Mouse (Mus musculus): ENCODE results near the gene Nanos3. TPM values are rescaled to one million over a fixed set of nuclear protein-coding genes. Genes with fewer than 3 reads are reported as not detected.
A peak's percentile ranks its signal among the peaks of the same experiment; 100 is the strongest.

Nanos3 gene
- polyA plus RNA-seq, 1 experiment from 2014 or later = 3.2 TPM

DNA sequence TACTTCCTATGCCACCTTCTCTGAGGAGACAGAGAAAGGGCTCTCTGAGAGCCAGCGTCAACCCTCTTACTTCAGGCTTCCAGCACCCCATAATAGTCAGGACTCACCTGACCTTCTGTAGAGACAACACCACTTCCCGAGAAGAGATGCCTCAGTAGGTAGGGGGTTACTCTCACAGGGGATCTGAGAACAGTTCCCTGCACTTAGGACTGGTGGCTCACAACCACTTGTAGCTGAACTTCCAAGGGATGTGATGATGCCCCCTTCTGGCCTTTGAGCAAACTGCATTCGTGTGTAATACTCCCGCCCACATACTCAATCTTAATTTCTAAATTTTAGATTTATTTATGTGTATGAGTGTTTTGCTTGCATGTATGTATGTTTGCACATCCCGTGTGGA is 8.5 kb upstream of the Nanos3 start:
- peak overlapping the region; percentile 94 for H3K27ac ChIP-seq (ENCODE audit: low read length)
- 76% methylated on average over 5 of the region's 5 CpGs for WGBS
- TF ChIP-seq CTCF (IDR thresholded peaks at IDR 0.05) = peak; percentile 69
- no peak for TF ChIP-seq EP300 (IDR thresholded peaks at IDR 0.05)

DNA sequence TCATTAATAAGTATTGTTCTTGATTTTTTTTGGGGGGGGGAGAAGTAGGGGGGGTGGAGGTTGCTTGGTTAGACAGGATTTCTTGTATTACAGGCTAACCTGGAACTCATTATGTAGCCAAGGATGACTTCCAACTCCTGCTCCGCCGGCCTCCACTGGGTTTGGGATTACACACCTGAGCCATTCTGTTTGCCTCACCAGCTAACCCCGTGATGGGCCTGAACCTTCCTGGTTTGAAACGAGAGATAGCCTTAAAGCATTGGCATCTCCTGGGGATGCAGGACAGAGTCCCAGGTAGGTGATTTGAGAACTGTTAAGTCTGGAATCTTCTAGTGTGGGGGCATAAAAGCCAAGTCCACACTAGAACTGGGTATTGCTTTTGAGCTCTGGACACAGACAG is 8.1 kb upstream of the Nanos3 start:
- ATAC-seq (no peak), DNase-seq (ENCODE audit: low spot score) (no peak)
- 68% methylated on average over 4 of the region's 4 CpGs for WGBS
- H3K9me3 ChIP-seq (ENCODE audit: low read length) = no peaks in the 10 kb centered on the region
- H3K27ac ChIP-seq (ENCODE audit: low read length) = peak overlapping the region; percentile 94
- H3K36me3 ChIP-seq (ENCODE audit: insufficient read depth, low read length) = no peaks in the 10 kb centered on the region
- no peaks in the 10 kb centered on the region for H3K27me3 ChIP-seq (replicated peaks; ENCODE audit: insufficient read depth, low read length)
- H3K4me3 ChIP-seq (ENCODE audit: low read depth, low read length) = no peak overlapping the region
- H3K4me1 ChIP-seq (ENCODE audit: insufficient read depth, low read depth, low read length) = peaks cover 28% of the 10 kb centered on the region; the same call in 1 of the 2 replicates
- H3K9ac ChIP-seq (replicated peaks; ENCODE audit: low read depth) = no peak overlapping the region
- TF ChIP-seq EP300 (IDR thresholded peaks at IDR 0.05) (no peak), CTCF (IDR thresholded peaks at IDR 0.05) (no peak)
- H3K4me2 ChIP-seq (replicated peaks; ENCODE audit: low read depth, low read length) = no peak overlapping the region

More for the DNA sequence above, 8.5 kb upstream of the Nanos3 start:
- Histone ChIP-seq H3K4me1 (ENCODE audit: insufficient read depth, low read depth, low read length) (peaks cover 30% of the 10 kb centered on the region; the same call in 1 of the 2 replicates), H3K27me3 (replicated peaks; ENCODE audit: insufficient read depth, low read length) (no peaks in the 10 kb centered on the region), H3K4me3 (ENCODE audit: low read depth, low read length) (no peak overlapping the region), H3K36me3 (ENCODE audit: insufficient read depth, low read length) (no peaks in the 10 kb centered on the region), H3K9me3 (ENCODE audit: low read length) (no peaks in the 10 kb centered on the region), H3K4me2 (replicated peaks; ENCODE audit: low read depth, low read length) (no peak overlapping the region), H3K9ac (replicated peaks; ENCODE audit: low read depth) (no peak overlapping the region)
- DNase-seq (ENCODE audit: low spot score) (peak; percentile 55), ATAC-seq (no peak)

DNA sequence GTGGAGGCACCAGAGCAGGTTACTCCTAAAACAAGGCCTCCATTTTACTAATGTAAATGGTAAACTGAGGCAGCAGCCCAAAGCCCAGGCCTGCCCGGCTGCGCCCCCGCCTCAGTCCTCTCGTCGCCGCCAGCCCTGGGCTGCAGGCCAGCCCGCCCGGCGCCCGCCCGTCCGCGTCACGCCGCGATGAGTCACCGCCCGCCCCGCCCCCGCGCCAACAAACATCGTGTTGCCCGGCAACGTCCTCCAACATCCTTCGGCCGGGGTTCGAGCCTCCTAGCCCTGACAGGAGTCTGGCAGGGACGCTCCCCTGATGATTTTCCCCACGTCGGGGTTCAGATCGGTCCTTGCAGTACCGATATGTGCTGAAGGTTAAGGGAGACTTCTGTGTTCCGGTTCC is 7.5 kb upstream of the Nanos3 start:
- Histone ChIP-seq H3K27me3 (replicated peaks; ENCODE audit: insufficient read depth, low read length) (no peaks in the 10 kb centered on the region), H3K4me1 (ENCODE audit: insufficient read depth, low read depth, low read length) (peaks cover 22% of the 10 kb centered on the region; the same call in 1 of the 2 replicates), H3K27ac (ENCODE audit: low read length) (peak overlapping the region; percentile 94), H3K9ac (replicated peaks; ENCODE audit: low read depth) (no peak overlapping the region), H3K9me3 (ENCODE audit: low read length) (no peaks in the 10 kb centered on the region), H3K4me3 (ENCODE audit: low read depth, low read length) (peak overlapping the region; percentile 0; the same call in 1 of the 2 replicates), H3K4me2 (replicated peaks; ENCODE audit: low read depth, low read length) (peak overlapping the region; percentile 41), H3K36me3 (ENCODE audit: insufficient read depth, low read length) (no peaks in the 10 kb centered on the region)
- ATAC-seq (peak; percentile 74), DNase-seq (ENCODE audit: low spot score) (peak; percentile 87)
- 3% methylated on average over 18 of the region's 33 CpGs for WGBS
- no peak for TF ChIP-seq EP300 (IDR thresholded peaks at IDR 0.05)
- no peak for TF ChIP-seq CTCF (IDR thresholded peaks at IDR 0.05)

DNA sequence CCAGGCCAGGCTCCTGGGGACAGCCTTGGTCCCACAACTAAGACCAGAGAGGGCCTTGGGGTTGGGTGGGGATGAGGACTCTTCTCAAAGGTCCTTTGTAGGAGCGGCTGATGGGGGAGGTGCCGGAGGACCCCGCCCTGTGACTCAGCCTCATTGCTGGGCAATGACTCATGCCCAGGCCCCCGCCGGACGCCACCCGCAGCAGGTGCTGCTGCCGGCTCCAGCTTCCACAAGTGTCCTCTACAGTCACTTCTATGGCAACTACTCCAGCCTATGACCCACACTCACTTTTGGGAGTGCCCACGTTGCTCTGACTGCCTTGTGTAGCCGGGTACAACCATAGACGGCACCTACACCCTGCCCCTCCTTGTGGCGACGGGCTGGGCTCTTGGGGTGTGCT is 7.0 kb upstream of the Nanos3 start:
- no peak overlapping the region for H3K9ac ChIP-seq (replicated peaks; ENCODE audit: low read depth)
- H3K27ac ChIP-seq (ENCODE audit: low read length) = peak overlapping the region; percentile 94
- peak; percentile 89 for ATAC-seq
- 27% methylated on average over 13 of the region's 13 CpGs for WGBS
- H3K27me3 ChIP-seq (replicated peaks; ENCODE audit: insufficient read depth, low read length) = no peaks in the 10 kb centered on the region
- TF ChIP-seq EP300 (IDR thresholded peaks at IDR 0.05) (peak; percentile 98), CTCF (IDR thresholded peaks at IDR 0.05) (0 out of 2 replicates have a peak, but pooled peaks have one; percentile 6)
- DNase-seq (ENCODE audit: low spot score) = peak; percentile 97
- H3K4me1 ChIP-seq (ENCODE audit: insufficient read depth, low read depth, low read length) = peaks cover 22% of the 10 kb centered on the region; the same call in 1 of the 2 replicates
- no peaks in the 10 kb centered on the region for H3K9me3 ChIP-seq (ENCODE audit: low read length)
- H3K36me3 ChIP-seq (ENCODE audit: insufficient read depth, low read length) = no peaks in the 10 kb centered on the region
- H3K4me2 ChIP-seq (replicated peaks; ENCODE audit: low read depth, low read length) = peak overlapping the region; percentile 41
- no peak overlapping the region for H3K4me3 ChIP-seq (ENCODE audit: low read depth, low read length)

DNA sequence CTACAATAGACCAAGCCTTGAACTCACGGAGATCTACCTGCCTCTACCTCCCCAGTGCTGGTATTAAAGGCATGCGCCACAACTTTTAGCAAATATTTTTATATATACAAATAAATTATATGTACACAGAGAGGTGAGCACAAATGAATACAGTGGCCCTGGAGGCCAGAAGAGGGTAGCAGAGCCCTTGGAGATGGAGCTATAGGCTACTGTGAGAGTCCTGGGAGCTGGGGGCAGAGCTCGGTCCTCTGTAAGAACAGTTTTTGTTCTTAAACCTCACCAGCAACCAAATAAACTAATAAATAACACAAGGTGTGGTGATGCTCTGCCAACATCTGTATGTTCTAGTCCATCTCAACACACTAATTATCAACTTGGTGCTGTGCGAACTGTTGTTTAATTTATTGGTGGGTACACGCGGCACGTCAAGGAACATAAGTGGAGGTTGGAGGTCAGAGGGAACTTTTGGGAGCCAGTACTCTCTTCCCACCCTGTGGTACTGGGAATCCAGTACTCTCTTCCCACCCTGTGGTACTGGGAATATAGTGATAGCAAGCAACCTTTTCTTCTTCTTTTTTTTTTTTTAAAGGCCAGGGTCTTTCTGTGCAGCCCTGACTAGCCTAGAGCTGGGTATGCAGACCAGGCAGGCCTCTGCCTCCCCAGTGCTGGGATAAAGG is 5.3 kb upstream of the Nanos3 start:
- Histone ChIP-seq H3K9me3 (ENCODE audit: low read length) (no peaks in the 10 kb centered on the region), H3K36me3 (ENCODE audit: insufficient read depth, low read length) (no peaks in the 10 kb centered on the region), H3K4me3 (ENCODE audit: low read depth, low read length) (no peak overlapping the region), H3K27ac (ENCODE audit: low read length) (peak overlapping the region; percentile 86), H3K9ac (replicated peaks; ENCODE audit: low read depth) (no peak overlapping the region), H3K27me3 (replicated peaks; ENCODE audit: insufficient read depth, low read length) (no peaks in the 10 kb centered on the region), H3K4me1 (ENCODE audit: insufficient read depth, low read depth, low read length) (peaks cover 22% of the 10 kb centered on the region; the same call in 1 of the 2 replicates), H3K4me2 (replicated peaks; ENCODE audit: low read depth, low read length) (no peak overlapping the region)
- TF ChIP-seq CTCF (IDR thresholded peaks at IDR 0.05) (no peak), EP300 (IDR thresholded peaks at IDR 0.05) (no peak)
- DNase-seq (ENCODE audit: low spot score) (no peak), ATAC-seq (no peak)
- WGBS = 93% methylated on average over 7 of the region's 7 CpGs

DNA sequence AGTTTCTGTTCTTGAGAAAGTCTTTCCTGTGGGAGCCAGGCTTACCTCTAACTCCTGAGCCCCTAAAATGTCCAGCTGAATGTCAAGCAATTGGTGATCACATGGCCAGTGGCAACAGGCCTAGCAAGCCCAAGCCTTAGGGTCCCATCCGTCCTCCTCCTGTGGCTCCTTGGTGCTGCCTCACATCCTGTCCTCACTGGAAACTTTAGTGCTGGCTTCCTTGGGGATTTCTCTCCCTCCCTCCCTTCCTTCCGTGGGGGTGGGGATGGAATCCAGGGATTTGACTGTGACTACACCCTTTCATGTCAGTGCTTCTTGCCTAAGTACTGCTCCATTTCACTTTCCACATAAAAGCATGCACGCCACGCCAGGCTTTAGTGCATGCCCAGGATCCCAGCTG is 4.6 kb upstream of the Nanos3 start:
- Histone ChIP-seq H3K4me2 (replicated peaks; ENCODE audit: low read depth, low read length) (no peak overlapping the region), H3K27ac (ENCODE audit: low read length) (peak overlapping the region; percentile 86), H3K4me1 (ENCODE audit: insufficient read depth, low read depth, low read length) (peaks cover 22% of the 10 kb centered on the region; the same call in 1 of the 2 replicates), H3K27me3 (replicated peaks; ENCODE audit: insufficient read depth, low read length) (no peaks in the 10 kb centered on the region), H3K9me3 (ENCODE audit: low read length) (no peaks in the 10 kb centered on the region), H3K9ac (replicated peaks; ENCODE audit: low read depth) (0 out of 2 replicates have a peak overlapping the region, but pooled peaks have one; percentile 8), H3K36me3 (ENCODE audit: insufficient read depth, low read length) (no peaks in the 10 kb centered on the region), H3K4me3 (ENCODE audit: low read depth, low read length) (no peak overlapping the region)
- 25% methylated on average over 4 of the region's 4 CpGs for WGBS
- TF ChIP-seq EP300 (IDR thresholded peaks at IDR 0.05) = peak; percentile 81
- TF ChIP-seq CTCF (IDR thresholded peaks at IDR 0.05) = no peak
- DNase-seq (ENCODE audit: low spot score) = peak; percentile 73
- ATAC-seq = no peak; the same call in 1 of the 2 replicates
